Mouse (Mus musculus): ENCODE results near the gene Lgals8.

Gene Lgals8

DNA sequence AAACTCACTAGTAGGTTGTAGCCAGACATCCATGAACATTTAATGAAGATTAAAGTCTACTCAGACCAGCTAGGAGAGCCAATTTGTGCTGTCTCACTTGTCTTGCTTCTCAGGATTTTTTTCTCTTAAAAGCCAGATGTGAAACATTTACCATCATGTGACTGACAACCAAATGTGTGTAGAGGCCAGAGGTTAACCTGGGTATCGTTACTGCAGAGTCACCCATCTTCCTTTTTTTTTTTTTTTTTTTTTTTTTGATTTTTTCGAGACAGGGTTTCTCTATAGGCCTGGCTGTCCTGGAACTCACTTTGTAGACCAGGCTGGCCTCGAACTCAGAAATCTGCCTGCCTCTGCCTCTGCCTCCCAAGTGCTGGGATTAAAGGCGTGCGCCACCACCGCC is 585 bp downstream of the Lgals8 start:
- in situ Hi-C loops (cut with MboI; ENCODE audit: low pct_unique_long_range_greater_than_20kb in 1 of 2, low sequenced_read_pairs in 2 of 2, unreplicated experiment in 1 of 2): loop anchor here in 1 of 2 experiments (25.0 kb wide), 1 partner anchor 898 kb away; no protein-coding TSS in a partner anchor

DNA sequence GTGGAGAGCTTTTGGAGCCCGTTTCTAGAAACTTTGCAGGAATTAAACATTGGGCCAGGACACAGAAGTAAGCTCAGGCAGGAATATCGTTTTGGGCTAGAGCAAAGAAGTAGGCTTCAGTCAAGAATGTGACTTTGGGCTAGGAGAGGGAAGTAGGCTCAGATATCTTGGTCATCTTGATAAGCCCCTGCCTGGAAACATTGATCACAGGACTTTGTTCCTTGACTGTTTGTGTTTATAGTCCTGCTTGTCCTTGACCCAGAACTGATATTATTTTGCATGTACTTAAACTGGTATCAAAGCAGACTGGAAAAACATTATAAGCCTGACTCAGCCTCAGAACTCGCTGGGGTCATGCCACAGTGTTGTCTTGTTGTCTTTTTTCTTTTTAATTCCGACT is 2.1 kb downstream of the Lgals8 start:
- in situ Hi-C loops (cut with MboI; ENCODE audit: low pct_unique_long_range_greater_than_20kb in 1 of 2, low sequenced_read_pairs in 2 of 2, unreplicated experiment in 1 of 2): loop anchor here in 1 of 2 experiments (25.0 kb wide), 1 partner anchor 900 kb away; no protein-coding TSS in a partner anchor

DNA sequence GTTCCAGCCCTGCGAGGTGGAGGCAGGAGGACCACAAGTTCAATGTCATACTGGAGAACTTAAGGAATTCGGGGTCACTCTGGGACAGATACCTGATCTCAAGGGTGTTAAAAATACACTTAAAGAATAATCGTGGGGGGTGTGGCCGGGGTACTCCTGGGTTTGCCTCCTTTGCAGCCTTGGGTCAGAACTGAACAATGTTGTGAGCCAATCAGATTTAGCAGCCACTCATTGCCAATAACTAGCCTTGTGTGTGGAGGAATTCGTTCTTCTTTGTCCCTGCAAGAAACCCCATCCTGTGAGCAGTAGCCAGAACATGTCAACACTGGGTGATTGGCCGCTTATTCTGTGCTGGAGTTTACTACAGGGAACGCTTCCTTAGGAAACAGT is 3.0 kb downstream of the Lgals8 start:
- in situ Hi-C loops (cut with MboI; ENCODE audit: low pct_unique_long_range_greater_than_20kb in 1 of 2, low sequenced_read_pairs in 2 of 2, unreplicated experiment in 1 of 2): loop anchor here in 1 of 2 experiments (25.0 kb wide), 1 partner anchor 901 kb away; no protein-coding TSS in a partner anchor

DNA sequence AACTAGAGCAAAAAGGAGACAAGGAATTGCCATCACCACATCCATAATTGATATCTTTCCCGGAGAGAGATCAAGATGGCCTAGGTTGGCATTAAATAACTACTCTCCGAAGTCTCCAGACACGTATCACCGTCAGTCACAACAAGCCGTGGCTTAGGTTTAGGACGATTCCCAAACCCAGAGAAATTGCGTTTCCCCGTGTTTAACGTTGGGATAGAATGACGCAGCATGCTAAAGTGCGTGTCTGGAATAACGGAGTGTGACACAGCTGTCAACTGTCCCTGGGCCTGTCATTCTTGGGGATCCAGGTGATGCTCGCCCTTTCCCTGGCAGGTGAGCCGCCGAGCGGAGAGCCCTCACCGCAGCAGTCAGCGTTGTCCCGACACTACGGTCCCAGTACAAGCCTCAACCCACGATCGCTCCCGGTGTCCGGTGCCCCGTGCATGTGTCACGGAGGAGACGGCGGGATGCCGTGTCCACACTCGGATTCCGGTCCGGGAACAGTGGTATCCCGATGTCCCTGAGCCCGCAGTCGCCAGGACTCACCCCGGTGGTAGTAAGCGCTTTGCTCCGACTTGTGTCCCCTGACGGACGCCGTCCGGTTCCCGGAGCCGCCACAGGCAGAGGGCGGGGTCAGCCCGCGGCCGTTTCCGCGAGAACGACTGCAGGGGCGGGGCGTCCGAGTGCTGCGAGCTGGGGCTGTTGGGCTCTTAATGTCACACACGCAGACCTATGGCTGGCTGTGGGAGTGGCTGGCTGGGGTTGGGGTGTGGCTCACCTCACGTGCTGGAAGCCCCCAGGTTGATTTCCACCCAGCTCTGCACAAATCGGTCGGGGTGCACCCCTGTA is 3.6 kb downstream of the Lgals8 start:
- in situ Hi-C loops (cut with MboI; ENCODE audit: low pct_unique_long_range_greater_than_20kb in 1 of 2, low sequenced_read_pairs in 2 of 2, unreplicated experiment in 1 of 2): loop anchor here in 1 of 2 experiments (25.0 kb wide), 1 partner anchor 901 kb away; no protein-coding TSS in a partner anchor

DNA sequence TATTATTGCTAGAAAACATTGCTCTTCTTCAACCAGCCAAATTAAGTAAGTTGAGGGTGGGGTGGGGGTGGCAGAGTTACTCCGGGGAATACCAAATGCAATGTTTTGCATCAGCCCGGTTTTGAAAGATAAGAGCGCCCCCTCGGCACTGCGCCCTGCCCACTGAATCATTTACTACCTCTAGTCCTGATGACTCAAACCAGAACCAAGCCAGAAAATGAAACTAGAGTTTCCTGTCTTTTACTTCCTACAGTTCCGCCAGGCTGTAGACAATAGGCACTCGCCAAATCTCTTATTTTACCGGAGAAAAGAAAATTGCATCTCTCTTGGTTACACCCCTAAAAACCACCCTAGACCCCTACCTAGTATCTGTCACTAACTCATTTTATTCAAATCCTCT is 4.3 kb downstream of the Lgals8 start:
- in situ Hi-C loops (cut with MboI; ENCODE audit: low pct_unique_long_range_greater_than_20kb in 1 of 2, low sequenced_read_pairs in 2 of 2, unreplicated experiment in 1 of 2): loop anchor here in 1 of 2 experiments (25.0 kb wide), 1 partner anchor 902 kb away; no protein-coding TSS in a partner anchor

DNA sequence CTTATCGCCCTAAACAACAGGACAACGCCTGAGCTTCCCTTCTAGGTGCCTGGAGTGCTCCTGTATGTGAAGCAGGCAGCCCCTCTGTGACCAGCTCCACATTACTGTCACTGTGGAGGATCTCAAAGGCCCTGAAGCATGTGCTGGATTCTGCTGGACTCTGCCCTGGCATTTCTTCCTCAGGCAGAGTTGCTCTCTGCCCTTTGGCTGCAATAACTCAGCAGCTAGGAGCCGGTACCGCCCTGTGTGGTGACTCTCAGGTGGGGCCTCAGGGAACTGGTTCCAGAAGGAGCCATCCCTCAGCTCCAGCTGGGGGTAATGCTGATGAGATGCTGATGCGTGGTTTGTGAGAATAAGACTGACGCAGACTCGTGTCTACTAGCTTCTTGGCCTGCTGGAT is 8.0 kb downstream of the Lgals8 start:
- in situ Hi-C loops (cut with MboI; ENCODE audit: low pct_unique_long_range_greater_than_20kb in 1 of 2, low sequenced_read_pairs in 2 of 2, unreplicated experiment in 1 of 2): loop anchor here in 1 of 2 experiments (25.0 kb wide), 1 partner anchor 906 kb away; no protein-coding TSS in a partner anchor

DNA sequence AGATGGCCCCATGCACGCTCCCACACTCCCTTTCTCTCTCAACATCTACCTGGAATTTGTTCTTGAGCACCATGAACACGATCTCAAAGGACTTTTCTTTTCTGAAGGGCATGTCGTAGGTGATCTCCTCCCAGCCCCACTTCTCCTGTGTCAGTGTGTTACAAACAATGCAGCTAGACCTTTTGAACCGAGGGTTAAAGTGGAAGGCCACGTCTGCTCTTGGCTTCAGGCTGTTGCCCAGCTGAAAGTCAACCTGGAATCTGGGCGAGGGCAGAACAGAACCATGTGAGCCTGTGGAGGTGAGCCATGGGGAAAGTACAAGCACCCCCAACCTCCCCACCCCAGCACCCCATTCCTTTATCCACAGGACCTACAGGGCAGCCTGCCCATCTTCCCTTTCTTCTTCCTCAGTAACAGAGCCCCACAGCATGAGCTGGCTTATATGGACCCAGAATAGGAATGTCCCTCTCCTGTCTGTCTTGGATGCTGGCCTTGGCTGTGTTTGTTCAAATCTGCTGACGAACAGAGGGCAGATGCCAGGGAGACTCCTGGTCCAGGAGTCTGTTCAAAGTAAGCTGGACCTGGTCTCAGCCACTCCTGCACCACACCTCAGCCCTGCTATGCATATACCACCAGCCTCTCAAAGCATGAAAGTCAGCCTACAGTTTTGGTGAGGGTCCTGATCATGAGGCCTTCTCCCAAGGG is 9.9 kb downstream of the Lgals8 start:
- in situ Hi-C loops (cut with MboI; ENCODE audit: low pct_unique_long_range_greater_than_20kb in 1 of 2, low sequenced_read_pairs in 2 of 2, unreplicated experiment in 1 of 2): loop anchor here in 1 of 2 experiments (25.0 kb wide), 1 partner anchor 907 kb away; no protein-coding TSS in a partner anchor

DNA sequence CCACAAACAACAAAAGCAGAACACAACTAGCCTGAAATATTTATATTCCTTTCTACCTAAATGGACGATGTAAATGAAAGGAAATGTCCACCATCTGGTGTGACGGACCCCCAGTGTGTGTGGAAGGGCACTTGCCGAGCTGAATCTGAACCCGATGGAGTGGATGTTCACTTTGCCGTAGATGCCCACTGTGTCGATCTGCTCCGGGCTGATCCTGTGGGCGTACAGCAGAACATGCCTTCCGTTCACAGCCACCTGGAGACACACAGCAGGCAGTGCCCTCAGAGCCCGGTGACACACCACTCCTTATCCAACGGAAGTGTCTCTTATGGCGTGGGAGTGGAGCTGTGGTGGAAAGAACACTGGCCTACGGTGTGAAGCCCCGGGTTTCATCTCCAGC is 11.6 kb downstream of the Lgals8 start:
- in situ Hi-C loops (cut with MboI; ENCODE audit: low pct_unique_long_range_greater_than_20kb in 1 of 2, low sequenced_read_pairs in 2 of 2, unreplicated experiment in 1 of 2): loop anchor here in 1 of 2 experiments (25.0 kb wide), 1 partner anchor 909 kb away; no protein-coding TSS in a partner anchor

DNA sequence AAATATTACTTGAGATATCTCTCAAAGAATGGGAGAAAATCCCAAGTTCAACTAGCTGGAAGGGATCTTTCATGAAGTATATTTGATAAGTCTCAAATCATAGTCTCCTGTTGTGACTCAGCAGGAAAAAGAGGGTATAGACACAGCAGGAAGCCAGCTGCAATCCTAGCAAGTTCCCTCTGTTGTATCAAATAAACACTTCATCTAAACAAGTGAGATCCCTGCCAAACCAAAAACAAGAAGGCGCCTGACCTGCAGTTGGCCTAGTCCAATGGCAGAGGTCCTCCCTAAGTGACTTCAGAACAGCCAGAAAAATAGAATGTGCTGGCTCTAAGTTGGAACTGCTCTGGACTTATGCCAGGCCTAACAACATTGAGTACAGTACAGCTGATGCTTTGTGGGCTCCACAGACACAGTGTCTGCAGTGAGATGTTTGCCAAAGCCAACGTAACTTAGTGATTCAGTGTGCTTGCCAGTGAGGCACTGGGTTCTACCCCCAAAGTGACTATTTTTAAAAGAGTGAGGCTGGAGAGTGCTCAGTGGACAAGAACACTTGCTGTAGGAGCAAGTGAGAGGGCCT is 22.6 kb downstream of the Lgals8 start:
- in situ Hi-C loops (cut with MboI; ENCODE audit: low pct_unique_long_range_greater_than_20kb in 1 of 2, low sequenced_read_pairs in 2 of 2, unreplicated experiment in 1 of 2): no loop called here

DNA sequence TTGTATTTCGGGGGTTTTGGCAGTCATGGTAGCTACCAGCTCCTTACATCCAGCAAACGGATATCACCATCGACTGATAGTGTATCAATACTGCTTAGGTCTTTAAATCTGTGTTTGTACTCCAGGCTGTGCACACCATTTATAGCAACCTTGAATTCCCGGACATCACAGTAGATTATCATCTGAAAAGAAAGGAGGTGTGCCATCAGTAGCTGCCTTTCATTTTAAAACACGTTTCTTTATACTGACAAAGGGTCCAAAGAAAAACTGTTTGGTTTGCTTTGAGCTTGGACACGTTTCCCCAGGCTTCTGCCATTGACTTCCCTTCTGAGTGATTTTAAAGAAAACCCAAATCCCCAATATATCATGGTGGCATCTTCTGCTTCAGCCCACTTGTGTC is 23.9 kb downstream of the Lgals8 start:
- in situ Hi-C loops (cut with MboI; ENCODE audit: low pct_unique_long_range_greater_than_20kb in 1 of 2, low sequenced_read_pairs in 2 of 2, unreplicated experiment in 1 of 2): no loop called here

DNA sequence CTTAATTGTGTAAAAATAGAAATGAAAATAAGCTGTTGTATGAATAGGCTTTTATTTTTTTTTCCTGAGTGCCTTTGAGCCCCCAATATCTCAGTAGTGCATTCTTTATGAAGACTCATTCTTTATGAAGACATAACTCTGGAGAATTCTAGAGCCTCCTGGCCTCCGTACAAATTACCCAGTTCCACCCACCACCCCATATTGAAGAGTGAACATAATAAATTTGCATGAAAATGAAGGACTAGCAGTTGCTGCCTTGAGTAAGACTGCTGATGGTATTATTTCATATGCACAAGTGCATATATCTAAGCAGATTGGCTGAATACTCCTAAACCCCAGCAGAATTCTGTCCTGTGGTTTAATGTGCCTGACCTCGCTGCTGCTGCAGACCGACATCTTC is 25.2 kb downstream of the Lgals8 start:
- in situ Hi-C loops (cut with MboI; ENCODE audit: low pct_unique_long_range_greater_than_20kb in 1 of 2, low sequenced_read_pairs in 2 of 2, unreplicated experiment in 1 of 2): no loop called here

DNA sequence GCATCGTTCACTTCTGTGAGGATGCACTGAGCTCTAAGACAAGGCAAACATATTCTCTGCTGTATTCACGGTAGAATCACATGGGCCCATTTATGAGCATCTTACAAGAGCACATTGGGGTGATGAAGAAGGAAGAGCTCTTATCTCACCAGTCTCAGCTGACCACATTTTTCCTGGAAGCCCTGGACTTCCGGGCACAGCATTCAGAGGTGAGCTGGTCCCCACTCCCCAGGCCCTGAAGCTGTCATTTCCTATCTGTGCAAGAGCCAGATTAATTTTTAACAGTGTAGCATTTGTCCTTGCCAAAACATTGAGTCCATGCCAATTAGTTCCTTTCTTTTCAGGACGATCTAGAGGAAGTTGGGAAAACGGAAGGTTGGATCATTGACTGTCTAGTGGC is 30.9 kb downstream of the Lgals8 start:
- in situ Hi-C loops (cut with MboI; ENCODE audit: low pct_unique_long_range_greater_than_20kb in 1 of 2, low sequenced_read_pairs in 2 of 2, unreplicated experiment in 1 of 2): no loop called here

DNA sequence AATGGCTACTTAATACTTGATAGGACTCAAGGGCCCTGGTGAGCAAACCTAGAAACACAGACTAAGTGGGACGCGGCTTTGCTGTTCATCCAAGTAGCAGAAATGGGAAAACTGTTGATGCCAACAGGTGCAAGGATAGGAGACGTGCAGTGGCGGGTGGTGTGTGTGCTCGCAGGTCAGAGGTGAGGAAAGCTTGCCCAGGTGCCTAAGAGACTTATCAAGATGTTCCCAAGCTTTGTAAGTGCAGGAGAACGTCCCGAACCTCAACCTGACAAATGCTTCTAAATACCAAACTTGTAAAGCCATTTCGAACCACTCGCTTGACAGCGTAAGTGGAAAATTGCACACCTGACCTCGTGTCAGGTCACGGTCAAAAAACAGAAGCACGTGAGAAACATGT is 36.2 kb downstream of the Lgals8 start:
- in situ Hi-C loops (cut with MboI; ENCODE audit: low pct_unique_long_range_greater_than_20kb in 1 of 2, low sequenced_read_pairs in 2 of 2, unreplicated experiment in 1 of 2): no loop called here

DNA sequence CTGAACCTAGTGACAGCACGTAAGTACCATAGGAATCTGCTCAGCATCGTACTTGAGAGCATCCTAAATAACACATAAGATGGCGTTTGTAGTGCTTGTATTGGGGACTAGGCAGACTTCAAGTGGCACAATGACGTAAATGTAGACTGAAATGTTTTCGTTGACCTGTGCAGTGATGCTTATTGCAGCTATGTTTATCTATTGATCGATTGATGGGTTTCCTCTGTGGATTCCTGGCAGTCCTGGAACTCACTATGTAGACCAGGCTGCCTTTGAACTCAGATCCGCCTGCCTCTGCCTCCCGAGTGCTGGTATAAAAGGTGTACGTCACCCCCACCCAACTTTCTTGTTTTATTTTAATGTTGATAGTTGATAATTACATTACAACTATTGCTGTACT is 44.1 kb downstream of the Lgals8 start:
- in situ Hi-C loops (cut with MboI; ENCODE audit: low pct_unique_long_range_greater_than_20kb in 1 of 2, low sequenced_read_pairs in 2 of 2, unreplicated experiment in 1 of 2): no loop called here

DNA sequence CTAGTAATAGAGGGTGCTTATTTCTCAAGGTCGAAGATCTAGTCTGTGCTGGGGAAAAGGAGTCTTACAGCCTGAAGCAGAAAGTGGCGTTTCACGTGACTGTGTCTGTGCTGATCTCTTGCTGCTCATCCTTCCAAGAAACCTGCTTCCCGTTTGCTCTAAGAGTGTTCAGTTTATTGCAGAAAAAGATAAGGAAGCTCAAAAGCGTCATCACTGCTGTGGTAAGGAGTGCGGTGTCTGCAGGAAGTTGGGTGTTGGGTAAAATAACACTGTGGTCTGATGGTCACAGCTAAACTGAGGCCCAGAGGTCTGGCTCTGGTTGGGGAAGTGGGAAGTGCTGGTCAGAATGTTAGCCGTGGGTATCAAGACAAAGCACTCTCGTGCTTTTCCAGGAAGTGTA is 52.7 kb downstream of the Lgals8 start:
- in situ Hi-C loops (cut with MboI; ENCODE audit: low pct_unique_long_range_greater_than_20kb in 1 of 2, low sequenced_read_pairs in 2 of 2, unreplicated experiment in 1 of 2): no loop called here

DNA sequence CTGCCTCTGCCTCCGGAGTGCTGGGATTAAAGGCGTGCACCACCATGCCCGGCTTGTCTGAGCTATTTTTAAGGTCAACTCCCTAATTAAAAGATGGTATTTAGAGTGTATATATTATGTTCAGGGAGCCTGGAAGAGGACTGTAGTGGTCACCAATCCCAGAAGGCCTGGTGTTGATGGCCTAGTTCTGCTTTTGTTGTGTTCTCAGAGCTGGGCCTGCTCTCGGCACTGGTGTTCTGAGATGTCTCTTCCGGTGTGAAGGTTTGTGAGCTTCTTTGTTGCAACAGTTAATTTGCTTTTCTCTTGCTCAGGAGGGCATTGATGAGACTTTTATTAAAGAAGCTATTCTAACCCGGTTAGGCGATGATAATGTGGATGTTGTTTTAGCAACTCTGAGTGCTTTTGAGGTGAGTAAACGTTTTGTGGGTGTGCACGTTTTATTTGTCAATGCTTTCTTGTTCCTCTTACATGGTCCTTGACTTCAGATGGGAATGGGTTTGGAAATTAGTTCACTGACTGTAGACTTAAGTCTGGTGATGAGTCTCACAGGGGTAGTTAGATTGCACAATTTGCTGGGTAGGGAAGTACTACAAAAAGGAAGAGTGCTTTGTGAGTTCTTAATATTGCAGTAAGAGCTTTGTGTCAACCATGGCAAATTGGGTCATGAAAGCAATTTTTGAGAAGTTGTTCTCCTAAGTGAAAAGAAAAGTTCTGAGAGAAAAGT is 56.2 kb downstream of the Lgals8 start:
- in situ Hi-C loops (cut with MboI; ENCODE audit: low pct_unique_long_range_greater_than_20kb in 1 of 2, low sequenced_read_pairs in 2 of 2, unreplicated experiment in 1 of 2): no loop called here

DNA sequence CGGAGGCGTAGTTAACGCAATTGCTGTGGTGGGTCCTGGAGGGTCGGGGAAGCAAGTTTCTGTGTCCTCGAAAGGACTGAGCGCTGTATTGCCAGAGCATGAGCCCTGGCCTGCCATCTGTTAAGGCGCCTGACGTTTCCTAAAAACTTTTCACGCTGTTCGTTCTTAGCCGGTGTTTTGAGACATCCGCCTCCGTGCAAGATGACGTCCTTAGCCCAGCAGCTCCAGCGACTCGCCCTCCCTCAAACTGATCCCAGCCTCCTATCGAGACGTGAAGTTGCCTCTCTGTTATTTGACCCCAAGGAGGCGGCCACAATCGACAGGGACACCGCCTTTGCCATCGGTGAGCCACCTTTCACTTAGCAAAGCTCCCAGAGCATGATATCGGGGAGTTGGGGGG is 69.2 kb downstream of the Lgals8 start:
- in situ Hi-C loops (cut with MboI; ENCODE audit: low pct_unique_long_range_greater_than_20kb in 1 of 2, low sequenced_read_pairs in 2 of 2, unreplicated experiment in 1 of 2): loop anchor here (25.0 kb wide), 1 partner anchor 183 kb away; no protein-coding TSS in a partner anchor

Data from mouse embryonic stem cell (cell line).